Mouse (Mus musculus) cortical plate, adult 2 months (tissue): Measurements from ENCODE around the gene Snapc4. TPM values are rescaled to one million over a fixed set of nuclear protein-coding genes. Genes with fewer than 3 reads are reported as not detected.
A peak's percentile ranks its signal among the peaks of the same experiment; 100 is the strongest.

Experiments
- H3K27ac ChIP-seq: fragments of 200-500 bp; 2 replicates; pipeline ENCODE4 v1.5.1; 2012; ENCODE audit warnings: low read length, control low read depth, inconsistent platforms; ENCODE audit not compliant: insufficient read depth
- H3K4me1 ChIP-seq: fragments of 200-500 bp; 2 replicates; pipeline ENCODE4 v1.6.1; 2011; ENCODE audit warnings: low read length; ENCODE audit not compliant: control insufficient read depth, insufficient read depth
- H3K4me3 ChIP-seq: fragments of 200-500 bp; 2 replicates; pipeline ENCODE4 v1.5.1; 2011; ENCODE audit warnings: mild to moderate bottlenecking, low read length, control low read depth; ENCODE audit not compliant: insufficient read depth
- CTCF ChIP-seq: fragments of 200-500 bp; IDR thresholded peaks from 2 replicates; pipeline ENCODE4 v1.5.1; 2011; ENCODE audit warnings: mild to moderate bottlenecking, control low read depth, low read length; ENCODE audit not compliant: insufficient read depth; ENCODE audit errors: extremely low read depth
- POLR2A ChIP-seq: fragments of 200-500 bp; IDR thresholded peaks from 2 replicates; pipeline ENCODE4 v1.6.1; 2011; ENCODE audit warnings: mild to moderate bottlenecking, low read length, control low read depth; ENCODE audit not compliant: insufficient read depth; ENCODE audit errors: extremely low read depth
- polyA plus RNA-seq: library from polyadenylated mRNA; depleted of rRNA; stranded (reverse); fragments of >200 nt; gene quantifications from 2 replicates; pipeline ENCODE4 v1.2.3, GENCODE M21; 2012

Gene Snapc4
- polyA plus RNA-seq, 1 experiment, result 81.7 TPM

GRCm38 (mm10) chr2:26359983-26360382, 20.5 kb downstream of the Snapc4 start:
- Histone ChIP-seq H3K4me3 (no peak overlapping the region), H3K27ac (no peak overlapping the region), H3K4me1 (0 out of 2 replicates have a peak, but pooled peaks cover 3% of the 10 kb centered on the region)
- no peak for TF ChIP-seq CTCF
- TF ChIP-seq POLR2A, result no peak

- no peaks in the 10 kb centered on the region for H3K4me1 ChIP-seq
- no peak overlapping the region for H3K27ac ChIP-seq
- no peak overlapping the region for H3K4me3 ChIP-seq
- TF ChIP-seq CTCF (no peak), POLR2A (no peak)
Observed at GRCm38 (mm10) chr2:26358667-26359320, 21.7 kb downstream of the Snapc4 start.

GRCm38 (mm10) chr2:26357484-26357883, 23.0 kb downstream of the Snapc4 start:
- H3K27ac ChIP-seq, result no peak overlapping the region
- H3K4me3 ChIP-seq, result no peak overlapping the region
- H3K4me1 ChIP-seq, result peaks cover 5% of the 10 kb centered on the region; the same call in 1 of the 2 replicates
- TF ChIP-seq POLR2A (no peak), CTCF (no peak)

- Histone ChIP-seq H3K27ac (no peak overlapping the region), H3K4me3 (no peak overlapping the region), H3K4me1 (peaks cover 5% of the 10 kb centered on the region; the same call in 1 of the 2 replicates)
- TF ChIP-seq POLR2A, result no peak
- TF ChIP-seq CTCF, result no peak
Observed at GRCm38 (mm10) chr2:26356678-26357077, 23.8 kb downstream of the Snapc4 start.

GRCm38 (mm10) chr2:26356231-26356630, 24.2 kb downstream of the Snapc4 start:
- Histone ChIP-seq H3K27ac (no peak overlapping the region), H3K4me3 (no peak overlapping the region), H3K4me1 (peaks cover 5% of the 10 kb centered on the region; the same call in 1 of the 2 replicates)
- TF ChIP-seq POLR2A, result no peak
- no peak for TF ChIP-seq CTCF

GRCm38 (mm10) chr2:26354401-26354800, 26.1 kb downstream of the Snapc4 start:
- H3K27ac ChIP-seq, result no peak overlapping the region
- no peak overlapping the region for H3K4me3 ChIP-seq
- TF ChIP-seq CTCF, result no peak
- TF ChIP-seq POLR2A, result no peak
- H3K4me1 ChIP-seq, result peaks cover 8% of the 10 kb centered on the region; the same call in 1 of the 2 replicates

GRCm38 (mm10) chr2:26353066-26353980, 27.1 kb downstream of the Snapc4 start:
- peaks cover 8% of the 10 kb centered on the region; the same call in 1 of the 2 replicates for H3K4me1 ChIP-seq
- TF ChIP-seq POLR2A (no peak), CTCF (no peak)
- 0 out of 2 replicates have a peak overlapping the region, but pooled peaks have one; percentile 17 for H3K27ac ChIP-seq
- peak overlapping the region; percentile 69 for H3K4me3 ChIP-seq

GRCm38 (mm10) chr2:26352291-26352910, 28.1 kb downstream of the Snapc4 start:
- Histone ChIP-seq H3K4me1 (peaks cover 8% of the 10 kb centered on the region; the same call in 1 of the 2 replicates), H3K27ac (peak overlapping the region; percentile 54), H3K4me3 (peak overlapping the region; percentile 69)
- TF ChIP-seq CTCF (no peak), POLR2A (no peak)
